Mouse (Mus musculus): Measurements from ENCODE around the gene Dhps.

GRCm38 (mm10) chr8:85025098-85025932 is 46.2 kb upstream of the Dhps start, which contains the start of gene Asna1:
- TF ChIP-seq CTCF (IDR thresholded peaks at IDR 0.05; ENCODE audit: low read depth), result no peak
- TF ChIP-seq EP300 (optimal IDR thresholded peaks at IDR 0.05), result no peak

All from stomach, postnatal 0 days (tissue).